Mouse (Mus musculus): ENCODE results near the gene Sh3tc1. TPM values are rescaled to one million over a fixed set of nuclear protein-coding genes. Genes with fewer than 3 reads are reported as not detected.
A peak's percentile ranks its signal among the peaks of the same experiment; 100 is the strongest.

Gene Sh3tc1
- polyA plus RNA-seq, 1 experiment: 35.1 TPM

GRCm38 (mm10) chr5:35674081-35674555 is 65.7 kb downstream of the Sh3tc1 start:
- 9% methylated on average over 4 of the region's 4 CpGs for WGBS
- H3K36me3 ChIP-seq (ENCODE audit: control insufficient read depth, insufficient read depth, low read length): no peaks in the 10 kb centered on the region
- TF ChIP-seq POLR2A (IDR thresholded peaks at IDR 0.05; ENCODE audit: low read depth, low read length) (no peak), CTCF (conservative IDR thresholded peaks at IDR 0.05; ENCODE audit: insufficient read depth, insufficient read length, low read depth, low read length) (no peak)
- H3K27me3 ChIP-seq (replicated peaks; ENCODE audit: control insufficient read depth, insufficient read depth, low read length): no peaks in the 10 kb centered on the region
- no peak overlapping the region for H3K4me3 ChIP-seq (ENCODE audit: insufficient read depth, low read depth, low read length)
- H3K4me1 ChIP-seq (ENCODE audit: control insufficient read depth, insufficient read depth, low read length): peaks cover 19% of the 10 kb centered on the region
- H3K27ac ChIP-seq (ENCODE audit: insufficient read depth, low read depth, low read length): peak overlapping the region; percentile 14; the same call in 1 of the 2 replicates
- peak; percentile 97 for DNase-seq

- H3K36me3 ChIP-seq (ENCODE audit: control insufficient read depth, insufficient read depth, low read length): no peaks in the 10 kb centered on the region
- H3K27me3 ChIP-seq (replicated peaks; ENCODE audit: control insufficient read depth, insufficient read depth, low read length): no peaks in the 10 kb centered on the region
- WGBS: 27% methylated on average over 7 of the region's 7 CpGs
- H3K4me3 ChIP-seq (ENCODE audit: insufficient read depth, low read depth, low read length): no peak overlapping the region
- no peak for TF ChIP-seq CTCF (conservative IDR thresholded peaks at IDR 0.05; ENCODE audit: insufficient read depth, insufficient read length, low read depth, low read length)
- no peak for TF ChIP-seq POLR2A (IDR thresholded peaks at IDR 0.05; ENCODE audit: low read depth, low read length)
- peaks cover 19% of the 10 kb centered on the region for H3K4me1 ChIP-seq (ENCODE audit: control insufficient read depth, insufficient read depth, low read length)
- DNase-seq: peak; percentile 92
- peak overlapping the region; percentile 57 for H3K27ac ChIP-seq (ENCODE audit: insufficient read depth, low read depth, low read length)
Measured at GRCm38 (mm10) chr5:35673086-35673485, 66.7 kb downstream of the Sh3tc1 start.

GRCm38 (mm10) chr5:35672581-35672980 is 67.2 kb downstream of the Sh3tc1 start:
- no peaks in the 10 kb centered on the region for H3K27me3 ChIP-seq (replicated peaks; ENCODE audit: control insufficient read depth, insufficient read depth, low read length)
- WGBS: 72% methylated on average over 1 of the region's 1 CpGs
- no peak for TF ChIP-seq CTCF (conservative IDR thresholded peaks at IDR 0.05; ENCODE audit: insufficient read depth, insufficient read length, low read depth, low read length)
- TF ChIP-seq POLR2A (IDR thresholded peaks at IDR 0.05; ENCODE audit: low read depth, low read length): no peak
- H3K4me1 ChIP-seq (ENCODE audit: control insufficient read depth, insufficient read depth, low read length): peaks cover 19% of the 10 kb centered on the region
- H3K4me3 ChIP-seq (ENCODE audit: insufficient read depth, low read depth, low read length): no peak overlapping the region
- no peak for DNase-seq
- peak overlapping the region; percentile 57 for H3K27ac ChIP-seq (ENCODE audit: insufficient read depth, low read depth, low read length)
- H3K36me3 ChIP-seq (ENCODE audit: control insufficient read depth, insufficient read depth, low read length): no peaks in the 10 kb centered on the region

- H3K36me3 ChIP-seq (ENCODE audit: control insufficient read depth, insufficient read depth, low read length): no peaks in the 10 kb centered on the region
- H3K4me1 ChIP-seq (ENCODE audit: control insufficient read depth, insufficient read depth, low read length): peaks cover 19% of the 10 kb centered on the region
- 43% methylated on average over 9 of the region's 9 CpGs for WGBS
- DNase-seq: peak; percentile 81
- no peak for TF ChIP-seq POLR2A (IDR thresholded peaks at IDR 0.05; ENCODE audit: low read depth, low read length)
- TF ChIP-seq CTCF (conservative IDR thresholded peaks at IDR 0.05; ENCODE audit: insufficient read depth, insufficient read length, low read depth, low read length): no peak
- H3K27me3 ChIP-seq (replicated peaks; ENCODE audit: control insufficient read depth, insufficient read depth, low read length): no peaks in the 10 kb centered on the region
- no peak overlapping the region for H3K4me3 ChIP-seq (ENCODE audit: insufficient read depth, low read depth, low read length)
- H3K27ac ChIP-seq (ENCODE audit: insufficient read depth, low read depth, low read length): no peak overlapping the region
Measured at GRCm38 (mm10) chr5:35671474-35671891, 68.3 kb downstream of the Sh3tc1 start.

GRCm38 (mm10) chr5:35670412-35670801 is 69.4 kb downstream of the Sh3tc1 start:
- H3K27me3 ChIP-seq (replicated peaks; ENCODE audit: control insufficient read depth, insufficient read depth, low read length): no peaks in the 10 kb centered on the region
- TF ChIP-seq POLR2A (IDR thresholded peaks at IDR 0.05; ENCODE audit: low read depth, low read length): no peak
- TF ChIP-seq CTCF (conservative IDR thresholded peaks at IDR 0.05; ENCODE audit: insufficient read depth, insufficient read length, low read depth, low read length): no peak
- no peaks in the 10 kb centered on the region for H3K36me3 ChIP-seq (ENCODE audit: control insufficient read depth, insufficient read depth, low read length)
- H3K4me1 ChIP-seq (ENCODE audit: control insufficient read depth, insufficient read depth, low read length): peaks cover 19% of the 10 kb centered on the region
- H3K27ac ChIP-seq (ENCODE audit: insufficient read depth, low read depth, low read length): no peak overlapping the region
- no peak overlapping the region for H3K4me3 ChIP-seq (ENCODE audit: insufficient read depth, low read depth, low read length)
- peak; percentile 44 for DNase-seq
- WGBS: 42% methylated on average over 6 of the region's 6 CpGs

- TF ChIP-seq CTCF (conservative IDR thresholded peaks at IDR 0.05; ENCODE audit: insufficient read depth, insufficient read length, low read depth, low read length) (no peak), POLR2A (IDR thresholded peaks at IDR 0.05; ENCODE audit: low read depth, low read length) (no peak)
- Histone ChIP-seq H3K36me3 (ENCODE audit: control insufficient read depth, insufficient read depth, low read length) (no peaks in the 10 kb centered on the region), H3K27ac (ENCODE audit: insufficient read depth, low read depth, low read length) (no peak overlapping the region), H3K4me3 (ENCODE audit: insufficient read depth, low read depth, low read length) (no peak overlapping the region), H3K27me3 (replicated peaks; ENCODE audit: control insufficient read depth, insufficient read depth, low read length) (no peaks in the 10 kb centered on the region), H3K4me1 (ENCODE audit: control insufficient read depth, insufficient read depth, low read length) (peaks cover 19% of the 10 kb centered on the region)
- WGBS: 58% methylated on average over 11 of the region's 11 CpGs
- DNase-seq: no peak
Measured at GRCm38 (mm10) chr5:35669747-35670411, 69.9 kb downstream of the Sh3tc1 start.

GRCm38 (mm10) chr5:35666152-35666551 is 73.6 kb downstream of the Sh3tc1 start:
- TF ChIP-seq POLR2A (IDR thresholded peaks at IDR 0.05; ENCODE audit: low read depth, low read length) (no peak), CTCF (conservative IDR thresholded peaks at IDR 0.05; ENCODE audit: insufficient read depth, insufficient read length, low read depth, low read length) (no peak)
- 95% methylated on average over 7 of the region's 7 CpGs for WGBS
- no peaks in the 10 kb centered on the region for H3K27me3 ChIP-seq (replicated peaks; ENCODE audit: control insufficient read depth, insufficient read depth, low read length)
- H3K27ac ChIP-seq (ENCODE audit: insufficient read depth, low read depth, low read length): no peak overlapping the region
- no peaks in the 10 kb centered on the region for H3K4me1 ChIP-seq (ENCODE audit: control insufficient read depth, insufficient read depth, low read length)
- no peak overlapping the region for H3K4me3 ChIP-seq (ENCODE audit: insufficient read depth, low read depth, low read length)
- no peaks in the 10 kb centered on the region for H3K36me3 ChIP-seq (ENCODE audit: control insufficient read depth, insufficient read depth, low read length)
- DNase-seq: no peak
